Mouse (Mus musculus) cerebellum, postnatal 4 days (tissue): Measurements from ENCODE around the gene Fkbp9.
"Not testable (repeated sequence)": the region's sequence is repeated elsewhere in the genome, so short reads cannot be mapped to it uniquely, and the experiment has no call there.

Experiments used
- DNase-seq, 2 experiments: peaks; one replicate each; pipeline ENCODE4 v3.0.0; 2022; ENCODE audit warnings: low spot score in 2 of 2, mixed read lengths in 1 of 2

The Fkbp9 gene

DNA sequence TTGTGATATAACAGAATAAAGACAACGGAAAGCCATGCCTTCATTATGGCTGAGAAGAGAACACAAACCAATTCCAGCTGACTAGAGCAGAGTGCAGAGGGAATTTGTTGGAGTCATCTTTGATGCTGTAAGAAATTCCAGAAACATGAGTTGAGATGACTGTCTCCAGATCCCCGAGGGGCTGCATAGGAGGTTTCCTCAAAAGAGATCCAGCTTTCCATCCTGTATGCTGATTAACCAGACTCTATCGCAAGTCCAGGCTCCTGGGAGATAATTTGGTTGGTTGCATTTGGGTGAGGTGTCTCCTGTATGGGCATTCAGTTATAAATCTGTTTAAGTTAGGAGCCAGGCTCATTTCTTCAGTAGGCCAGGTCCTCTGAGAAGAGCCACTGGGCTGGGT, 5.8 kb downstream of the Fkbp9 start:
- no peak for DNase-seq

DNA sequence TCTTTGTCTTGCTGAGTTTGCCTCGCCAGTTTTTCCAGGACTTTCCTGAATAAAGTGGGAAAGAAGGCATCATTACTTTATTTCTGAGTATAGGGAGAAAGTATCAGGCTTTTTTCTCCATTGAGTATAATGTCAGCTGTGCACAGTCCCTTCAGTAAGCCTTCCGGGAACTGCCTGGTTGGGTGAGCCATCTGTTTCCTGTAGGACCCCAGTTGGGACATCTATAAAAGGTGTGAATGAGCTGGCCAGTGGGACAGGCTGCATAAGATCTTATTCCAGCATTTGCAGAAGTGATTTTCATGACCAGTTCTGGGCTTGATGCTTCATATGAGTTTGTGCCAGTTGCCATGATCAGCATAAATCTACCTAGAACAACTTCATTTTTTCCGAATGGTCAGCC, 11.4 kb downstream of the Fkbp9 start:
- no peak for DNase-seq

GRCm38 (mm10) chr6:56844365-56844764, 12.5 kb downstream of the Fkbp9 start:
- no peak for DNase-seq

GRCm38 (mm10) chr6:56848974-56849373, 17.1 kb downstream of the Fkbp9 start:
- no peak for DNase-seq

GRCm38 (mm10) chr6:56850315-56850714, 18.5 kb downstream of the Fkbp9 start:
- DNase-seq, result no peak

GRCm38 (mm10) chr6:56854803-56855202, 22.9 kb downstream of the Fkbp9 start:
- no peak for DNase-seq

DNA sequence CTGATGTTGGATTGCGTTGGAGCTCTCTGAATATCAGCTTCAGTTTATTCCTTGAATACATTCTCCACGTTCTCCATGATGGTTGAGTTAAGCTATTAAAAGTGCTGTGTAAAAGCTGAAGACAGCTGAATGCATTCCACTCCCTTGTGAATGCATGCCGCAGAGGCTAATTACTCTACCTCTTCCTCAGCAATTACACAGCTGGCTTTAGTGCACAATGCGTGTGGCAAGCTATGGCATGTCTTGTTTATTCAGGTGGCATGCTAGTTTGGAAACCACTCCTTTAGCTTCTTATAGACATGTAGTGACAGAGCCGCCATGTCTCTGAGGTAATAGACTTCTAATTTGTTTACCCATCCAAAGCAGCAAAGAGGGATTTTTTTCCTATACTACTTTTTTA, 24.9 kb downstream of the Fkbp9 start:
- DNase-seq, result no peak

- DNase-seq, result no peak
Measured at GRCm38 (mm10) chr6:56860205-56860848, 28.5 kb downstream of the Fkbp9 start.

DNA sequence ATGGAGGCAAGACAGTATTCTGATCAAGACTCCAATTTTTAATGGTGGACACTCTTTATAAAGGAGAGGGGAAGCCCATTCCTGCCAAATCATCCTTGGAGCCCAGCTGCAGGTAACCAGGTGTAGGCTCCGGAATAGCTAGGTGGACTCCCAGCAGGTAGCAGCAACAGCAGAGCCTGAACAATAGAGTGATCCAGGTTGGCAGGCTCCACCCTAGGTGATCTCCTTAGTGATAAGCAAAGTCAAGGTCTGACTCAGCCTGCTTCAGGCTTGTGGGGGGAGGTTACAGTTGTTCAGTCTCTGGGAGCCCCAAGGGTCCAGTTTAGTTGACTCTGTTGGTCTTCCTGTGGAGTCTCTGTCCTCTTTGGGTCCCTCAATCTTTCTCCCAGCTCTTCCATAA, 35.0 kb downstream of the Fkbp9 start:
- not testable (repeated sequence) for DNase-seq

GRCm38 (mm10) chr6:56868565-56868964, 36.7 kb downstream of the Fkbp9 start:
- DNase-seq, result no peak

GRCm38 (mm10) chr6:56870027-56870426, 38.2 kb downstream of the Fkbp9 start:
- DNase-seq, result no peak

GRCm38 (mm10) chr6:56876870-56877269, 45.0 kb downstream of the Fkbp9 start:
- no peak for DNase-seq

GRCm38 (mm10) chr6:56877985-56878384, 46.1 kb downstream of the Fkbp9 start:
- DNase-seq, result no peak

GRCm38 (mm10) chr6:56879352-56879955, 47.6 kb downstream of the Fkbp9 start:
- DNase-seq, result no peak

DNA sequence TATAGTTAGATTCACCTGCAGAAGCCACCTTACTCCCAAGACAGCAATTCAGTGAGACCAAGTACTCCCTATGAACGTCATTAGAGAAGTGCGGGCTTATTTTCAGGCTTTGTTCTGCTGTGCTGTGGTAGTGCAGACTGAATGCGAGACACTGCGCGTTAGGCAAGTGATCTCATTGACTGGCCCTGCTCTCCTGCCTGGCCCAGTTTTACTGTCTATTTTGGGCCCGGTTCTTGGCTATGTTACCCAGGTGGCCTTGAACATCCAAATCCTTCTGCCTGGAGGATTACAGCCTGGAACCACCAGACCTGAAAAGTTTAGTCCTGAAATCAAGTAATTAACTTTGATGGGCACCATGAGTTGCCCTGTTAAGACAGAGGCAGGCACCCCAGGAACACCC, 56.7 kb downstream of the Fkbp9 start:
- DNase-seq, result no peak

DNA sequence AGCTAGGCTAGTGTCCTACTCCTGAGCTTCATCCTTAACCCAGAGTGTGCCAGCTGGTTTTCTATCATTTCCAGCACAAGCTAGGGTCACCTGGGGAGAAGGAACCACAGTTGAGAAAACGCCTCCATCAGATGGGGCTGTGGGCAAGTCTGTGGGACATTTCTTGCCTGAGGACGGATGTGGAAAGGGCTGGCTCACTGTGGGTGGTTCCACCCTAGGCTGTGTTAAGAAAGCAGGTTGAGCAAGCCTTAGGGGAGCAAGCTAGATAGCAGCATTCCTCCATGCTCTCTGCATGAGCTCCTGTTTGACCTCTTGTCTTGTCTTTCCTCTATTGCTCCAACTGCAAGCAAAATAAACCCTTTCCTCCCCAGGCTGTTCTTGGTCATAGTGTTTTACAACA, 58.9 kb downstream of the Fkbp9 start:
- DNase-seq, result no peak

DNA sequence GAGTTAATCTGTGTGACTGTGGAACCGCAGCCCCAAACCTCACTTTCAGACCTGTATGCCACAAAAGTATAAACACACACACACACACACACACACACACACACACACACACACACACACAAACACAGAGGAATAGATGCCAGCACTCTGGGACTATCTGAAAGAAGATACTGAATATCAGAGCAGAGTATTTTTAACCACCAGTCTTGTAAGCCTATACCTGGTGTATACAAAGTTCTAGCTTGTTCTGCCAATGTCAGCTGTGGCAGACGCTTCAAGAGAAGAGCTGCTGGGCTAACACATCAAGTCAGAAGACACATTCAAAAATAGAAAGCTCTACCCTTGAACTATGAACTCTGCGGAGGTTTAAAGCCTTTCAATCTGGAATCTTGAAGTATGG, 67.7 kb downstream of the Fkbp9 start:
- no peak for DNase-seq

- DNase-seq, result no peak
Measured at GRCm38 (mm10) chr6:56901336-56901735, 69.5 kb downstream of the Fkbp9 start.

DNA sequence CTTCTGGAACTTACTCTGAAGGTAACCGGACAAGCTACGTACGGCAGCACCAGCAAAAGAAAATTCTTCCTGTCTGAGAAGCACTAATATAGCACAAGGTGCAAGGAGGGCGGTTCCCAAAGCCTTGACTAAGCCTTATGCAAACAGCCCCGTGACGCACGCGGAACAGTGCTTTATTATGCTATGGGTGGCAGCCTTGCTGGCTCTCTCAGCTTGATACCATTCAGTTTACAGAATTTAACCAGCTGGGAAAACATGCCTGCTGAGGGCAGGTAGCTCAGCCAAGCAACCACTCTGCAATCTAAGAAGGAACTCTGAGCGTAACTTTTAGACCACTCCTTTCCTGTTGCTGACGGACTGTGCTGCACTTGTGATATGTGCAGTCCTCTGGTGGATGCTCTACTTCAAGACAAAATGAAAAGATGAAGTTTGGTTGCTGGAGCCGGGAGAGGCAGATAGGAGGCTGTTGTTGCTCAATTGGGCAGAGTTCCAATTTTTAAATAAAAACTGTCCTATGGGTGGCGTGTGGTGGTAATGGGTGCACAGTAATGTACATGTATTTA, 70.0 kb downstream of the Fkbp9 start:
- DNase-seq, result no peak

GRCm38 (mm10) chr6:56902606-56903520, 71.0 kb downstream of the Fkbp9 start:
- no peak for DNase-seq

DNA sequence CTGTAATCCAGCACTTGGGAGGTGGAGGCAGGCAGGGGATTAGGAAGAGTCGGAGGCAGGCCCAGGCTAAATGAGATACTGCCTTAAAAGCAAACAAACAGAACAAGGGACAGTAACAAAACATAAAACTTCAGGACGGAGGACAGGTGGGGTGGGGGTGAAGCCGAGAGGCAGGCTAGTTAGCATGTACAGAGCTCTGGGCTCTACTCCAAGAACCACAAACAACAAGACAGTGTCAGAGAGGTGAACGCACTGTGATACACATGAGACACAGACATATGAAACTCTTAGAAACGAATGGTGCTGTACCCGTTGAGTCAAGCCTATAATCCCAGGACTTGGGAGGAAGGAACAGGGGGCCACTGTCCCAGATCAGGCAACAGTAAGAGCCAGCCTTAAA, 72.0 kb downstream of the Fkbp9 start:
- no peak for DNase-seq

DNA sequence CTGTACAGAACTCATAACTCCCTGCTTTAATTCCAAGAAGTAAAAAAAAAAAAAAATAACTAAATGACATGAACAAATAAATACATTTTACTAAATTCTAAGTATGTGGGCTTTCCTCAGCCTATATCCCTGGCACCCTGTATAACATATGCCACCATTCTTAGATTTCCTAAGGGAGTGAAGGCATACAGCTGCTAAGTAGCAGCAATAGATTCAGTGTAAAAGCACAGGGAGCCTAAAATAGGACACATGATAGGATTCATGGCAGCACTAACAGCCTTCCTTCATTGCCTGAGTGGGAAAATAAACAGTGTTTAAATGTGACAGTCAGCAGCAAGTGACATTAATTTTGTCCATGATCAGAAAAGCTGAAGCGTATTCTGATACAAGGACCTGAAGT, 72.5 kb downstream of the Fkbp9 start:
- DNase-seq, result no peak
